Mouse (Mus musculus): Measurements from ENCODE around the gene Mylpf. TPM values are rescaled to one million over a fixed set of nuclear protein-coding genes. Genes with fewer than 3 reads are reported as not detected.

The Mylpf gene
- total and polyA plus RNA-seq, 2 experiments from 2014 or later: 5.4 TPM; not detected in 1

DNA sequence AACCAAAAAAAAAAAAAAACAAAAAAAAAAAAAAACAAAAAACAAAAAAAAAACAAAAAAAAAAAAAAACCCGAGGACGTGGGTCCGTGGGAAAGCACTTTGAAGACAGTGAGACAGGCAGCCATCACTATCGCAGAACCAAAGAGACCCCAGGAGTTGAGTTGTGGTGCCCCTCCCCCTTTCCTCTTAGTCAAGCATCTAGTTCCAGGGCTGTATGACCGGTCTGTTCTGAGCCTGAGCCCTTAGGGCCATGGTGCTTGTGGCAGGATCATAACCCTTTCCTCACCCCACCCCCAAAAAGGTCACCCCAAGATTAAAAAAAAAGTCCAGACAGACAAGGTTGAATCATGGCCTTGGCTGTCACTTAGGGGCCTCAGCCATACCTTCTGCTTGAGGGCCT is 7.6 kb downstream of the Mylpf start:
- Histone ChIP-seq H3K4me2 (ENCODE audit: low read depth, low read length) (no peak overlapping the region; the same call in 1 of the 2 replicates), H3K27ac (ENCODE audit: low read depth) (no peak overlapping the region), H3K4me1 (ENCODE audit: control insufficient read depth, insufficient read depth) (peaks cover 23% of the 10 kb centered on the region), H3K36me3 (replicated peaks; ENCODE audit: control insufficient read depth, insufficient read depth, low read length) (no peaks in the 10 kb centered on the region), H3K9me3 (replicated peaks; ENCODE audit: control insufficient read depth, low read length) (no peaks in the 10 kb centered on the region), H3K4me3 (ENCODE audit: low read depth, low read length) (no peak overlapping the region), H3K9ac (replicated peaks; ENCODE audit: low read depth, low read length) (no peak overlapping the region), H3K27me3 (ENCODE audit: control insufficient read depth, insufficient read depth, low read length) (no peaks in the 10 kb centered on the region)
- TF ChIP-seq EP300 (IDR thresholded peaks at IDR 0.05; ENCODE audit: low read depth) (no peak), CTCF (IDR thresholded peaks at IDR 0.05; ENCODE audit: low read depth) (no peak)
- WGBS: 86% methylated on average over 5 of the region's 5 CpGs
- DNase-seq (ENCODE audit: low spot score) (no peak), ATAC-seq (ENCODE audit: insufficient read depth, low read depth) (no peak)

DNA sequence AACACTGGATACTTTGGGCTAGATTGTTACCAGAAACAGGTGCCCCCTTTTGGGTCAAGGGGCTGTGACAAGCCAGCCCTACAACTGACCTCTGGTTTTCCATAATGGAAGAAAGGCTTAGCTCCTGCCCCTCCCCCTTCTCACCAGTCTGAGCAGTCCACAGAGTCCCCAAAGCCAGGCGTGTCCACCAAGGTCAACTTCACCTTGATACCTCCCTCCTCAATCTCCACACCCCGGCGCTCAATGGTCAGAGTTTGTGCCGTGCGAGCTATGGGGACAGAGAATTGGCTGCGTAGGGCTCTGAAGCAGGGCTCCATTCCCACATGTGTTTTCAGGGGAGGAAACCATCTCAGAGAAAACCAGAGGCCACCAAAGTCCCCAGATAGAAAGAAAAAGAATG is 8.8 kb downstream of the Mylpf start:
- Histone ChIP-seq H3K27ac (ENCODE audit: low read depth) (peak overlapping the region; percentile 36), H3K27me3 (ENCODE audit: control insufficient read depth, insufficient read depth, low read length) (no peaks in the 10 kb centered on the region), H3K4me3 (ENCODE audit: low read depth, low read length) (peak overlapping the region; percentile 10; the same call in 1 of the 2 replicates), H3K4me1 (ENCODE audit: control insufficient read depth, insufficient read depth) (peaks cover 23% of the 10 kb centered on the region), H3K36me3 (replicated peaks; ENCODE audit: control insufficient read depth, insufficient read depth, low read length) (no peaks in the 10 kb centered on the region), H3K9me3 (replicated peaks; ENCODE audit: control insufficient read depth, low read length) (no peaks in the 10 kb centered on the region), H3K9ac (replicated peaks; ENCODE audit: low read depth, low read length) (no peak overlapping the region; the same call in 1 of the 2 replicates), H3K4me2 (ENCODE audit: low read depth, low read length) (peak overlapping the region; percentile 5; the same call in 1 of the 2 replicates)
- TF ChIP-seq EP300 (IDR thresholded peaks at IDR 0.05; ENCODE audit: low read depth) (no peak), CTCF (IDR thresholded peaks at IDR 0.05; ENCODE audit: low read depth) (no peak)
- ATAC-seq (ENCODE audit: insufficient read depth, low read depth): peak; percentile 39; the same call in 1 of the 2 replicates
- DNase-seq (ENCODE audit: low spot score): no peak
- WGBS: 35% methylated on average over 6 of the region's 6 CpGs

DNA sequence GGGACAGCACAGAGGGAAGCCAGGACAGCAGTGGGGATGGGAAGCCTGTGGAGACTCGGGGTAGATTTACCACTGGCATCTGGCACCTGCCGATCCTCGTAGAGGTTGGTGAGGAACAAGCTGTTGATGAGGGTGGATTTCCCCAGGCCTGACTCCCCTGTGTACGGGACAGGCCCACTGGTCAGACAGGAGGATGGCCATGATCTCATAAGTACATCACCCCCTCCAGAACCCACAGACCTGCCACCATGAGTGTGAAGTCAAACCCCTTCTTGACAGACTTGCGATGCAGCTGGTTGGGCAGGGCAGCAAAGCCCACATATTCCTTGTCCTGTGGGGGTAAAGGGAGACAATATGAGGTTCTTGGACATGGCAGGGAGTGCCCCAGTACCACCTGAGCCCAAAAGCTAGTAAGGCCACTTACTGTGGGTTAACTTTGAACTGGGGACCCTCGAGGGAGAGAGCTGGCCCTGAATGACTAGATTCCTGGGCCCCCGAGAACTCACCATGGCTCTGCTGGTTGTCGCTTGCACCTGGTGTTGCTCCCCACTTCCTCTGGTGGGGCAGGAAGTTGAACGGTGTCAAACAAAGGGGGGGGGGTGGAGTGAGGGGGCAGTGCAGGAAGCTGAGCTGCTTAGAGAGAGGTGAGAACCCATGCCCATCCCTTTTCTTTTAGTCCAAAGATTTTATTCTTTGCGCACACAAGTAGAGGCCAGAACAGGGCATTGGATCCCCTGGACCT is 9.4 kb downstream of the Mylpf start:
- Histone ChIP-seq H3K4me1 (ENCODE audit: control insufficient read depth, insufficient read depth) (peaks cover 23% of the 10 kb centered on the region), H3K9ac (replicated peaks; ENCODE audit: low read depth, low read length) (no peak overlapping the region; the same call in 1 of the 2 replicates), H3K27me3 (ENCODE audit: control insufficient read depth, insufficient read depth, low read length) (no peaks in the 10 kb centered on the region), H3K4me2 (ENCODE audit: low read depth, low read length) (peak overlapping the region; percentile 5; the same call in 1 of the 2 replicates), H3K9me3 (replicated peaks; ENCODE audit: control insufficient read depth, low read length) (no peaks in the 10 kb centered on the region), H3K36me3 (replicated peaks; ENCODE audit: control insufficient read depth, insufficient read depth, low read length) (no peaks in the 10 kb centered on the region), H3K27ac (ENCODE audit: low read depth) (peak overlapping the region; percentile 54), H3K4me3 (ENCODE audit: low read depth, low read length) (peak overlapping the region; percentile 10; the same call in 1 of the 2 replicates)
- no peak for DNase-seq (ENCODE audit: low spot score)
- ATAC-seq (ENCODE audit: insufficient read depth, low read depth): no peak
- WGBS: 49% methylated on average over 10 of the region's 10 CpGs
- no peak for TF ChIP-seq EP300 (IDR thresholded peaks at IDR 0.05; ENCODE audit: low read depth)
- TF ChIP-seq CTCF (IDR thresholded peaks at IDR 0.05; ENCODE audit: low read depth): no peak

DNA sequence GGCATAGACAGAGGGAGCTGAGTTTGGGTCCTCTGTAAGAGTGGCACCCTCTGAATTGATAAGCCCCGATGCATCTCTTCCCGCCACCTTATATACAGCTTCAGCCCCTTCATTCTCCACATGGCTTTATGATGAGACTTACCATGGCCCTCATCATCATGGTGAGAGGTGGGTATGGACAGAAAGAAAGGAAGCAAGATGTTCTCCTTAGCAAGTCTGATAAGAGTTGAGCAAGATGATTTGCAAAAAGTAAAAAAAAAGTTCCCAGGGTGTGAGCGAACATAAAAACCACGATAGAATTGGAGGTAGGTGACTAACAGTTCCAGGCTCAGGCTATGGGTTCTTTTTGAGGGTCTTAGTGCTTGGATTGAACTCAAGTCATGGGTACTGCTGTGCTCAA is 10.0 kb downstream of the Mylpf start:
- TF ChIP-seq CTCF (IDR thresholded peaks at IDR 0.05; ENCODE audit: low read depth) (no peak), EP300 (IDR thresholded peaks at IDR 0.05; ENCODE audit: low read depth) (no peak)
- WGBS: 93% methylated on average over 4 of the region's 4 CpGs
- no peak overlapping the region for H3K4me3 ChIP-seq (ENCODE audit: low read depth, low read length)
- DNase-seq (ENCODE audit: low spot score): no peak
- no peaks in the 10 kb centered on the region for H3K27me3 ChIP-seq (ENCODE audit: control insufficient read depth, insufficient read depth, low read length)
- no peak overlapping the region for H3K9ac ChIP-seq (replicated peaks; ENCODE audit: low read depth, low read length)
- no peak for ATAC-seq (ENCODE audit: insufficient read depth, low read depth)
- peaks cover 23% of the 10 kb centered on the region for H3K4me1 ChIP-seq (ENCODE audit: control insufficient read depth, insufficient read depth)
- peak overlapping the region; percentile 54; the same call in 1 of the 2 replicates for H3K27ac ChIP-seq (ENCODE audit: low read depth)
- no peaks in the 10 kb centered on the region for H3K9me3 ChIP-seq (replicated peaks; ENCODE audit: control insufficient read depth, low read length)
- H3K4me2 ChIP-seq (ENCODE audit: low read depth, low read length): no peak overlapping the region
- H3K36me3 ChIP-seq (replicated peaks; ENCODE audit: control insufficient read depth, insufficient read depth, low read length): no peaks in the 10 kb centered on the region

DNA sequence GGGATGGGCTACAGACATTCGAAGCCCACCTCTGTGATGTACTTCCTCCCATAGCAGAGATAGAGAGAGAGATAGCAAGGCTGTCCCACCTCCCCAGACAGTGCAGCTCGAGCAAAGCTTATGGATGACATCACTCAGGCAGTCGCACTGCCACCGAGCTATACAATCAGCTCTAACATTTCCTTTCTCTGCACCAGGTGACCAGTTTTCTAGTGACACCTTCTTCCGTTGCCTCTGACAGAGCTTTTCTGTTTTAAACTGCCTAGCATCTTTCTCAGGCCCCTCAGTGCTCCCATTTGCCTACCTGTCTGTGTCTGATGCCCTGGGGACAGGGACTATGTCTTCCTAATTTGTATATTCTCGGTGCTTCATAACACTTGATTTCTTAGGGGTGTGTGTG is 11.8 kb downstream of the Mylpf start:
- ATAC-seq (ENCODE audit: insufficient read depth, low read depth): no peak
- Histone ChIP-seq H3K9me3 (replicated peaks; ENCODE audit: control insufficient read depth, low read length) (no peaks in the 10 kb centered on the region), H3K4me3 (ENCODE audit: low read depth, low read length) (no peak overlapping the region), H3K27ac (ENCODE audit: low read depth) (no peak overlapping the region), H3K36me3 (replicated peaks; ENCODE audit: control insufficient read depth, insufficient read depth, low read length) (no peaks in the 10 kb centered on the region), H3K27me3 (ENCODE audit: control insufficient read depth, insufficient read depth, low read length) (no peaks in the 10 kb centered on the region), H3K4me2 (ENCODE audit: low read depth, low read length) (no peak overlapping the region), H3K9ac (replicated peaks; ENCODE audit: low read depth, low read length) (no peak overlapping the region), H3K4me1 (ENCODE audit: control insufficient read depth, insufficient read depth) (peaks cover 15% of the 10 kb centered on the region)
- 62% methylated on average over 6 of the region's 6 CpGs for WGBS
- no peak for DNase-seq (ENCODE audit: low spot score)
- TF ChIP-seq CTCF (IDR thresholded peaks at IDR 0.05; ENCODE audit: low read depth): no peak
- no peak for TF ChIP-seq EP300 (IDR thresholded peaks at IDR 0.05; ENCODE audit: low read depth)

Data from heart, postnatal 0 days (tissue).